Mouse (Mus musculus) bone marrow, adult 2 months (tissue): ENCODE results near the gene Fry.

ENCODE experiments used
- CTCF ChIP-seq: fragments of 200-500 bp; IDR thresholded peaks from 2 replicates; pipeline ENCODE4 v1.5.1; 2011; ENCODE audit warnings: low read length, control low read depth; ENCODE audit not compliant: control insufficient read depth, insufficient read depth
- POLR2A ChIP-seq: fragments of 200-500 bp; IDR thresholded peaks from 2 replicates; pipeline ENCODE4 v1.6.1; 2011; ENCODE audit warnings: low read depth, mild to moderate bottlenecking, control low read depth, low read length, borderline replicate concordance; ENCODE audit not compliant: control insufficient read depth

GRCm38 (mm10) chr5:150261361-150261760 is 142.9 kb downstream of the Fry start:
- TF ChIP-seq CTCF (no peak), POLR2A (no peak)
